Mouse (Mus musculus): ENCODE results near the gene Idua. TPM values are rescaled to one million over a fixed set of nuclear protein-coding genes. Genes with fewer than 3 reads are reported as not detected.

Gene Idua
- polyA plus RNA-seq, 1 experiment = 4.3 TPM

DNA sequence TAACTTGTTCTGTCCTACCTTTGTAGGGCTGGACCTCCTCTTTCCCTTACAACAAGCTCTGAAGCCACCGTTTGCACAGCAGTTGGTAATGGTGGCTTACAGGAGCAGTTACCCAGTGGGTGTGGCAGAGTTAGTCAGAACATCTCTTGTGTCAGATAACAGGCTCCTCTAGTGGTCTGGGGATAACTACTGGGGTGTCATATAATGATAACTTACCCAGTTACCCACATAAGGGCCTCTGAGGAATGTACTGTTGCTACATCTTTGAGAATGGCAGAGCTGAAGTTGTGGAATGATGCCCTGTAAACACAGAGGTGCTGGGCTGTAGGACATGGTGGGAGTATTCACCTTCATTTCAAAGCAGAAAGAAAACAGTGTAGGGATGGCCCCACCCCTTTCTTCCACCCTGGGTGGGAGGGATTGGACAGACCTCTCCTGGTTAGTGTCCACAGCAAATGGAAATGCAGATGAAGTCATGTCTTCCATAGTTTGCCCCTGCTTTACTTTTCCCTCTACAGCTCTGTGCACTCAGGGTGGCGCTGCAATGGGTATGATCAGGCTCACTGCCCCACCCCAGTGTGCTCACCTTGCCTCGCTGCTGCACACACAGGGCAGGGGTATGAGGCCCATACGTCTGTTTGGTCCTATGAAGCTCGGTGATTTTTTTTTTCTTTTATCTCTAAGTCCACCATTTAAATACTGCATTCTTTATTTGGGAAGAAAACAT is 16.8 kb downstream of the Idua start:
- H3K4me2 ChIP-seq (ENCODE audit: low read depth) = no peak overlapping the region
- no peaks in the 10 kb centered on the region for H3K27me3 ChIP-seq (ENCODE audit: control insufficient read depth, insufficient read depth, insufficient read length)
- H3K36me3 ChIP-seq (ENCODE audit: control insufficient read depth, insufficient read depth) = no peaks in the 10 kb centered on the region
- no peak overlapping the region for H3K4me3 ChIP-seq
- no peak overlapping the region for H3ac ChIP-seq (ENCODE audit: control insufficient read depth, insufficient read length)
- TF ChIP-seq REST (IDR thresholded peaks at IDR 0.05; ENCODE audit: insufficient read depth, insufficient read length) = no peak
- TF ChIP-seq SRF (IDR thresholded peaks at IDR 0.05; ENCODE audit: control insufficient read depth, insufficient read length, low read depth) = no peak
- no peak for TF ChIP-seq MYOG (IDR thresholded peaks at IDR 0.05; ENCODE audit: control insufficient read depth in 1 of 3, insufficient read depth in 1 of 3, insufficient read length in 2 of 3, low read depth in 2 of 3)
- no peaks in the 10 kb centered on the region for H3K79me2 ChIP-seq (ENCODE audit: control insufficient read depth, insufficient read depth)

DNA sequence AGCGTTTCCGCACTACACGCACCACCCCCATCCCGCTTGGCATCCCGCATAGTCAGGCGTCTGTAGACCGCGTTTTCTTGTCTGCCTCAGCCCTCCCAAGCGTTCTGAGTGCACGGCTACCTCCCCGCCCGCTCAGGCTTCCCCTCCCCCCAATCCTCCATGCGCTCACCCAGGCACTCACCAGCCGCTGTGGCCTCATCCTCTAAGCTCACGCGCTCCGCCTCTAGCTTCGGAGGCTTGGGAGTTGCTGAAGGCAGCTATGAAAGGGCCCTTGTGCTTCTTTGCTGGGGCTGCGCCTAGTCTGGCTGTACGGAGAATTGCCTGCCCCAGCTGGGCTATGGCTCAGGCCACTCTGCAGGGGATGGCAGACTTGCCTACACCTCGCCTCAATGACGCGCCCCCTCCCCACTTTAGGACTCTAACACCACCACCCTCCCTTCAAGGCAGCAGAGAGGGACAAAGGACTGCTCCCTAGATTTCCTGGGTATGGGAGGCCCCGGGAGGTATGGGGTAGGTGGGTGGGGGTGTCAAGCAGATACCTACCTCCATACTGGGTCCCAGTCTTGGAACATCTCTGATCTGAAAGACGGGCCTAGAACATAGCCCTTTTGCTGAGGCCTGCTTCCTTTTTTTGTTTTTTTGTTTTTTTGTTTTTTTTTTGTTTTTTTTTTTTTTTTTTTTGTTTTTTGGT is 17.6 kb downstream of the Idua start:
- TF ChIP-seq TCF3 (IDR thresholded peaks at IDR 0.05; ENCODE audit: insufficient read length, low read depth) = no peak
- no peak for TF ChIP-seq E2F4 (IDR thresholded peaks at IDR 0.05; ENCODE audit: insufficient read depth)
- no peak for TF ChIP-seq REST (IDR thresholded peaks at IDR 0.05; ENCODE audit: insufficient read depth, insufficient read length)
- no peak for TF ChIP-seq CEBPB (IDR thresholded peaks at IDR 0.05; ENCODE audit: insufficient read depth, poor library complexity, severe bottlenecking)
- no peak for TF ChIP-seq SRF (IDR thresholded peaks at IDR 0.05; ENCODE audit: control insufficient read depth, insufficient read length, low read depth)
- TF ChIP-seq POLR2A (IDR thresholded peaks at IDR 0.05; ENCODE audit: insufficient read length, low read depth) = no peak
- no peak for TF ChIP-seq MYOD1 (IDR thresholded peaks at IDR 0.05; ENCODE audit: control insufficient read depth in 1 of 3, insufficient read length in 2 of 3, low read depth in 2 of 3)
- no peak for TF ChIP-seq USF1 (IDR thresholded peaks at IDR 0.05; ENCODE audit: low read depth)
- TF ChIP-seq MYOG (IDR thresholded peaks at IDR 0.05; ENCODE audit: control insufficient read depth in 1 of 3, insufficient read depth in 1 of 3, insufficient read length in 2 of 3, low read depth in 2 of 3) = no peak
- TF ChIP-seq MAX (IDR thresholded peaks at IDR 0.05; ENCODE audit: low read depth) = no peak
- no peak for TF ChIP-seq POLR2AphosphoS2 (IDR thresholded peaks at IDR 0.05; ENCODE audit: insufficient read length, low read depth)
- no peak for TF ChIP-seq TCF12 (IDR thresholded peaks at IDR 0.05; ENCODE audit: insufficient read depth, poor library complexity, severe bottlenecking)
- Histone ChIP-seq H3K27me3 (ENCODE audit: control insufficient read depth, insufficient read depth, insufficient read length) (no peaks in the 10 kb centered on the region), H3K36me3 (ENCODE audit: control insufficient read depth, insufficient read depth) (no peaks in the 10 kb centered on the region), H3K79me2 (ENCODE audit: control insufficient read depth, insufficient read depth) (no peaks in the 10 kb centered on the region), H3K4me3 (no peak overlapping the region), H3ac (ENCODE audit: control insufficient read depth, insufficient read length) (no peak overlapping the region), H3K4me2 (ENCODE audit: low read depth) (no peak overlapping the region)

GRCm38 (mm10) chr5:108678296-108678854 is 18.2 kb downstream of the Idua start:
- Histone ChIP-seq H3K27me3 (ENCODE audit: control insufficient read depth, insufficient read depth, insufficient read length) (no peaks in the 10 kb centered on the region), H3K4me2 (ENCODE audit: low read depth) (no peak overlapping the region), H3ac (ENCODE audit: control insufficient read depth, insufficient read length) (no peak overlapping the region), H3K79me2 (ENCODE audit: control insufficient read depth, insufficient read depth) (no peaks in the 10 kb centered on the region), H3K4me3 (no peak overlapping the region), H3K36me3 (ENCODE audit: control insufficient read depth, insufficient read depth) (no peaks in the 10 kb centered on the region)
- TF ChIP-seq POLR2A (IDR thresholded peaks at IDR 0.05; ENCODE audit: insufficient read length, low read depth) (no peak), MAX (IDR thresholded peaks at IDR 0.05; ENCODE audit: low read depth) (no peak), POLR2AphosphoS2 (IDR thresholded peaks at IDR 0.05; ENCODE audit: insufficient read length, low read depth) (no peak), TCF12 (IDR thresholded peaks at IDR 0.05; ENCODE audit: insufficient read depth, poor library complexity, severe bottlenecking) (no peak), E2F4 (IDR thresholded peaks at IDR 0.05; ENCODE audit: insufficient read depth) (no peak), MYOD1 (IDR thresholded peaks at IDR 0.05; ENCODE audit: control insufficient read depth in 1 of 3, insufficient read length in 2 of 3, low read depth in 2 of 3) (no peak), MYOG (IDR thresholded peaks at IDR 0.05; ENCODE audit: control insufficient read depth in 1 of 3, insufficient read depth in 1 of 3, insufficient read length in 2 of 3, low read depth in 2 of 3) (no peak), USF1 (IDR thresholded peaks at IDR 0.05; ENCODE audit: low read depth) (no peak), CEBPB (IDR thresholded peaks at IDR 0.05; ENCODE audit: insufficient read depth, poor library complexity, severe bottlenecking) (no peak), TCF3 (IDR thresholded peaks at IDR 0.05; ENCODE audit: insufficient read length, low read depth) (no peak), SRF (IDR thresholded peaks at IDR 0.05; ENCODE audit: control insufficient read depth, insufficient read length, low read depth) (no peak), REST (IDR thresholded peaks at IDR 0.05; ENCODE audit: insufficient read depth, insufficient read length) (no peak)

DNA sequence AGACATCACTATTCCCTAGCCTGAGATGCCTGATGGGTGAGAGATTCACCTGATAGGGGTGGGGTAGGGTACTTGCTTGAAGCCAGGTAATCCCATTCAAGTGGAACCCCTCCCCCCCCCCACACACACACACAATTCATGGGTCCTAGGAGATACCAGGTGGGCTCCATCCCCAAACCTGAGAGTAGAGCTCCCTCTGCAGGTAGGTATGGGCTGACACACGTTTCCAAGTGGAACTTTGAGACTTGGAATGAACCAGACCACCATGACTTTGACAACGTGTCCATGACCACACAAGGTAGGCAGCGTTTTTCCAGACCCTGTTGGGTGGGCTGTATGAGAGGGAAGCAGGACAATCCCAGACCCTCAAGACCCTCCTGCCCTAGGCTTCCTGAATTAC is 19.8 kb downstream of the Idua start:
- Histone ChIP-seq H3K4me3 (no peak overlapping the region), H3K4me2 (ENCODE audit: low read depth) (no peak overlapping the region), H3K79me2 (ENCODE audit: control insufficient read depth, insufficient read depth) (no peaks in the 10 kb centered on the region), H3K36me3 (ENCODE audit: control insufficient read depth, insufficient read depth) (no peaks in the 10 kb centered on the region), H3ac (ENCODE audit: control insufficient read depth, insufficient read length) (no peak overlapping the region), H3K27me3 (ENCODE audit: control insufficient read depth, insufficient read depth, insufficient read length) (no peaks in the 10 kb centered on the region)
- no peak for TF ChIP-seq REST (IDR thresholded peaks at IDR 0.05; ENCODE audit: insufficient read depth, insufficient read length)
- no peak for TF ChIP-seq TCF12 (IDR thresholded peaks at IDR 0.05; ENCODE audit: insufficient read depth, poor library complexity, severe bottlenecking)
- no peak for TF ChIP-seq CEBPB (IDR thresholded peaks at IDR 0.05; ENCODE audit: insufficient read depth, poor library complexity, severe bottlenecking)
- no peak for TF ChIP-seq TCF3 (IDR thresholded peaks at IDR 0.05; ENCODE audit: insufficient read length, low read depth)
- no peak for TF ChIP-seq MYOG (IDR thresholded peaks at IDR 0.05; ENCODE audit: control insufficient read depth in 1 of 3, insufficient read depth in 1 of 3, insufficient read length in 2 of 3, low read depth in 2 of 3)
- no peak for TF ChIP-seq MAX (IDR thresholded peaks at IDR 0.05; ENCODE audit: low read depth)
- no peak for TF ChIP-seq SRF (IDR thresholded peaks at IDR 0.05; ENCODE audit: control insufficient read depth, insufficient read length, low read depth)
- TF ChIP-seq POLR2A (IDR thresholded peaks at IDR 0.05; ENCODE audit: insufficient read length, low read depth) = no peak
- TF ChIP-seq MYOD1 (IDR thresholded peaks at IDR 0.05; ENCODE audit: control insufficient read depth in 1 of 3, insufficient read length in 2 of 3, low read depth in 2 of 3) = no peak
- TF ChIP-seq USF1 (IDR thresholded peaks at IDR 0.05; ENCODE audit: low read depth) = no peak
- no peak for TF ChIP-seq E2F4 (IDR thresholded peaks at IDR 0.05; ENCODE audit: insufficient read depth)
- TF ChIP-seq POLR2AphosphoS2 (IDR thresholded peaks at IDR 0.05; ENCODE audit: insufficient read length, low read depth) = no peak

Measured in myocyte (in vitro differentiated cells).